9 mouse cellular contexts compared by ENCODE assay signal in genomic region chr2:136885579-136885978, GRCm38 (mm10). TPM values are rescaled to one million over a fixed set of nuclear protein-coding genes. Genes with fewer than 3 reads are reported as not detected.
DNase-seq lines count a peak whose midpoint lies in the region; ATAC-seq lines count a peak whose summit lies in the region.
"Had no signal": no experiment of that assay in that cellular context is flagged by ENCODE, and none has a peak within 500 bp of the region (broad histone marks: within the 10 kb centered on the region; RNA-seq: fewer than 3 reads in every experiment).

TSS of gene AL731706.2 (minus strand) at chr2:136885679.

- ATAC-seq in forebrain, embryonic 11.5 days (replicated peaks; ENCODE audit: low FRiP score): no peak
- no peak for ATAC-seq in midbrain, embryonic 15.5 days (replicated peaks)
- no peak for ATAC-seq in erythroblast, adult 5-6 weeks (replicated peaks; ENCODE audit: low FRiP score, poor library complexity, severe bottlenecking)

- peaks cover 3% of the 10 kb centered on the region; the same call in 1 of the 2 replicates for H3K36me3 ChIP-seq in forebrain, embryonic 11.5 days (ENCODE audit: control insufficient read depth, insufficient read depth, low read length)
- peaks cover 7% of the 10 kb centered on the region; the same call in 1 of the 2 replicates for H3K36me3 ChIP-seq in midbrain, embryonic 15.5 days (replicated peaks)

- H3K4me3 ChIP-seq in forebrain, embryonic 11.5 days (ENCODE audit: low read depth, low read length): no peak within 1 kb of the TSS
- H3K4me3 ChIP-seq in midbrain, embryonic 15.5 days: no peak within 1 kb of the TSS

- H3K4me2 ChIP-seq in forebrain, embryonic 11.5 days (ENCODE audit: low read depth, low read length, severe bottlenecking): no peak within 1 kb of the TSS
- H3K4me2 ChIP-seq in midbrain, embryonic 15.5 days: no peak within 1 kb of the TSS

- no peak for DNase-seq in layer of hippocampus, adult 8-10 months (ENCODE audit: low spot score in 2 of 2)
- no peak for DNase-seq in layer of hippocampus, adult 18-20 months (ENCODE audit: low spot score in 2 of 2)
- no peak for DNase-seq in forebrain, embryonic 11.5 days (ENCODE audit: low spot score)
- no peak for DNase-seq in heart, postnatal 4 days
- DNase-seq in cerebellum, adult 18-20 months: no peak
- DNase-seq in adrenal gland, postnatal 36 days: no peak

- no peak within 1 kb of the TSS for H3K9ac ChIP-seq in forebrain, embryonic 11.5 days (ENCODE audit: low read length)
- no peak within 1 kb of the TSS for H3K9ac ChIP-seq in midbrain, embryonic 15.5 days

- H3K9me3 ChIP-seq in forebrain, embryonic 11.5 days (ENCODE audit: control insufficient read depth, low read length): no peaks in the 10 kb centered on the region
- no peaks in the 10 kb centered on the region for H3K9me3 ChIP-seq in midbrain, embryonic 15.5 days

- WGBS in forebrain, embryonic 11.5 days: 90% methylated on average over 2 of the region's 2 CpGs
- WGBS in midbrain, embryonic 15.5 days: 97% methylated on average over 2 of the region's 2 CpGs

- H3K27me3 ChIP-seq in forebrain, embryonic 11.5 days (ENCODE audit: control insufficient read depth, insufficient read depth, low read length): no peaks in the 10 kb centered on the region
- H3K27me3 ChIP-seq in midbrain, embryonic 15.5 days (replicated peaks): no peaks in the 10 kb centered on the region

- H3K4me1 ChIP-seq in forebrain, embryonic 11.5 days (replicated peaks; ENCODE audit: control insufficient read depth, insufficient read depth, low read length): no peaks in the 10 kb centered on the region
- H3K4me1 ChIP-seq in midbrain, embryonic 15.5 days: peaks cover 6% of the 10 kb centered on the region

- no peak within 1 kb of the TSS for H3K27ac ChIP-seq in forebrain, embryonic 11.5 days (ENCODE audit: low read depth, low read length)
- no peak within 1 kb of the TSS for H3K27ac ChIP-seq in midbrain, embryonic 15.5 days

RNA-seq across cellular contexts. Expression of gene AL731706.2, which starts in this region (rescaled TPM):
- total RNA-seq in layer of hippocampus, adult 8-10 months (2022): 10 to 100 TPM; 16.3 to 41.4 (median 30.2) TPM
- total RNA-seq in layer of hippocampus, adult 18-20 months (2021): 10 to 100 TPM in 1 of 2 experiments, 1 to 10 TPM in 1; 6.8 to 26.4 TPM
- polyA plus RNA-seq in forebrain, embryonic 11.5 days (2014; fragmentation: Nextera tagmentation; extraction: Ambion mirVana): 31.8 and 34.0 TPM in 2 replicates
- 10 to 100 TPM; 14.5 to 35.5 TPM for total RNA-seq in heart, postnatal 4 days (2021)
- polyA plus RNA-seq in midbrain, embryonic 15.5 days (2015; fragmentation: Nextera tagmentation; extraction: Ambion mirVana): 22.8 and 26.9 TPM in 2 replicates
- 1 to 10 TPM; 7.8 to 9.0 TPM for total RNA-seq in adrenal gland, postnatal 36 days (2021)
- total RNA-seq in erythroblast, adult 5-6 weeks (2015; ENCODE audit: low replicate concordance): not detected in 2 replicates
- not detected in 2 replicates for total RNA-seq in erythroblast, adult 5-6 weeks (2017; ENCODE audit: low replicate concordance)
- total RNA-seq: MEL had no signal

Comparison
In these comparisons a context has a peak if more than half of its experiments do, and no peak if none do; other contexts are left out.
1. RNA of gene AL731706.2 (total RNA-seq): 16.3 to 41.4 TPM in layer of hippocampus, adult 8-10 months, 14.5 to 35.5 TPM in heart, postnatal 4 days, 6.8 to 26.4 TPM in layer of hippocampus, adult 18-20 months and 7.8 to 9.0 TPM in adrenal gland, postnatal 36 days; not detected in erythroblast, adult 5-6 weeks; every median in the first group is over 4 times any median in the second.